Mouse (Mus musculus) stomach, postnatal 0 days (tissue): ENCODE data around the gene Rps6ka1. TPM values are rescaled to one million over a fixed set of nuclear protein-coding genes. Genes with fewer than 3 reads are reported as not detected.
A peak's percentile ranks its signal among the peaks of the same experiment; 100 is the strongest.

Source experiments
- ATAC-seq: fragments of 200-750 bp; cut with Nextera tagmentation; 2 replicates; pipeline ENCODE4 v1.8.0; 2017; ENCODE audit not compliant: low FRiP score, low TSS enrichment
- DNase-seq: peaks from one replicate; pipeline ENCODE4 v3.0.0-alpha.2; 2016; ENCODE audit warnings: low spot score
- H3K27ac ChIP-seq: fragments of 300-500 bp; sonication (generic); replicated peaks from 2 replicates; pipeline ENCODE4 v1.5.1; 2014; ENCODE audit warnings: mild to moderate bottlenecking, control low read depth
- H3K27me3 ChIP-seq: fragments of 300-500 bp; sonication (generic); 2 replicates; pipeline ENCODE4 v1.6.1; 2014; ENCODE audit warnings: low read length; ENCODE audit not compliant: control insufficient read depth, insufficient read depth
- H3K36me3 ChIP-seq: fragments of 300-500 bp; sonication (generic); 2 replicates; pipeline ENCODE4 v1.6.1; 2014; ENCODE audit warnings: low read length, mixed read lengths; ENCODE audit not compliant: control insufficient read depth, insufficient read depth
- H3K4me1 ChIP-seq: fragments of 300-500 bp; sonication (generic); replicated peaks from 2 replicates; pipeline ENCODE4 v1.6.1; 2014; ENCODE audit warnings: antibody characterized with exemption; ENCODE audit not compliant: control insufficient read depth, insufficient read depth
- H3K4me2 ChIP-seq: fragments of 300-500 bp; sonication (generic); replicated peaks from 2 replicates; pipeline ENCODE4 v1.6.1; 2014; ENCODE audit warnings: low read depth, mild to moderate bottlenecking, control low read depth, moderate library complexity
- H3K4me3 ChIP-seq: fragments of 300-500 bp; sonication (generic); 2 replicates; pipeline ENCODE4 v1.5.1; 2014; ENCODE audit warnings: low read depth, low read length, control low read depth
- H3K9ac ChIP-seq: fragments of 300-500 bp; sonication (generic); 2 replicates; pipeline ENCODE4 v1.6.1; 2014; ENCODE audit warnings: mild to moderate bottlenecking, low read length, control low read depth, mixed read lengths
- H3K9me3 ChIP-seq: fragments of 300-500 bp; sonication (generic); 2 replicates; pipeline ENCODE4 v1.6.1; 2016; ENCODE audit warnings: low read length; ENCODE audit not compliant: control insufficient read depth
- CTCF ChIP-seq: IDR thresholded peaks from 2 replicates; pipeline ENCODE4 v1.5.1; 2016; ENCODE audit warnings: antibody characterized with exemption, low read depth, mild to moderate bottlenecking, moderate library complexity
- EP300 ChIP-seq: optimal IDR thresholded peaks from 2 replicates; pipeline ENCODE3; 2016; ENCODE audit warnings: antibody characterized with exemption
- WGBS: fragments of 180-500 bp; shearing (Covaris S2); extraction: QIAGEN DNeasy Blood & Tissue Kit; methylation state at CpG from one replicate; pipeline ENCODE4 v1.1.7; 2014; 5-methylcytosine and 5-hydroxymethylcytosine counted together
- polyA plus RNA-seq: library from polyadenylated mRNA; unstranded; fragments of >200 nt; fragmentation: Nextera tagmentation; extraction: Ambion mirVana; gene quantifications from 2 replicates; pipeline ENCODE4 v1.2.1, GENCODE M21; 2015

Gene Rps6ka1
- polyA plus RNA-seq, 1 experiment from 2014 or later = 46.0 TPM

GRCm38 (mm10) chr4:133829281-133830070 lies 58.1 kb downstream of the Rps6ka1 start:
- H3K9ac ChIP-seq = no peak overlapping the region
- no peaks in the 10 kb centered on the region for H3K27me3 ChIP-seq
- TF ChIP-seq CTCF (peak; percentile 98), EP300 (no peak)
- WGBS = 9% methylated on average over 10 of the region's 10 CpGs
- H3K4me1 ChIP-seq = no peaks in the 10 kb centered on the region
- ATAC-seq = no peak
- H3K36me3 ChIP-seq = no peaks in the 10 kb centered on the region
- no peaks in the 10 kb centered on the region for H3K9me3 ChIP-seq
- no peak overlapping the region for H3K4me3 ChIP-seq
- H3K4me2 ChIP-seq = 0 out of 2 replicates have a peak overlapping the region, but pooled peaks have one; percentile 19
- DNase-seq = peak; percentile 75
- H3K27ac ChIP-seq = no peak overlapping the region

- Histone ChIP-seq H3K27ac (no peak overlapping the region), H3K9ac (no peak overlapping the region), H3K4me1 (no peaks in the 10 kb centered on the region), H3K27me3 (no peaks in the 10 kb centered on the region), H3K4me2 (no peak overlapping the region), H3K4me3 (no peak overlapping the region), H3K36me3 (no peaks in the 10 kb centered on the region), H3K9me3 (no peaks in the 10 kb centered on the region)
- ATAC-seq = no peak
- WGBS = 27% methylated on average over 25 of the region's 25 CpGs
- TF ChIP-seq CTCF = no peak
- no peak for TF ChIP-seq EP300
- DNase-seq = no peak
These were observed 59.5 kb downstream of the Rps6ka1 start for GRCm38 (mm10) chr4:133827887-133828794.

GRCm38 (mm10) chr4:133827354-133827753 lies 60.2 kb downstream of the Rps6ka1 start:
- H3K9me3 ChIP-seq = no peaks in the 10 kb centered on the region
- H3K27me3 ChIP-seq = no peaks in the 10 kb centered on the region
- H3K4me2 ChIP-seq = no peak overlapping the region
- H3K36me3 ChIP-seq = no peaks in the 10 kb centered on the region
- WGBS = 73% methylated on average over 6 of the region's 6 CpGs
- no peak for ATAC-seq
- no peak overlapping the region for H3K4me3 ChIP-seq
- TF ChIP-seq CTCF (no peak), EP300 (no peak)
- H3K27ac ChIP-seq = no peak overlapping the region
- DNase-seq = no peak
- no peak overlapping the region for H3K9ac ChIP-seq
- no peaks in the 10 kb centered on the region for H3K4me1 ChIP-seq

GRCm38 (mm10) chr4:133825731-133826130 lies 61.9 kb downstream of the Rps6ka1 start:
- TF ChIP-seq CTCF (no peak), EP300 (no peak)
- H3K4me1 ChIP-seq = no peaks in the 10 kb centered on the region
- no peak overlapping the region for H3K9ac ChIP-seq
- 35% methylated on average over 3 of the region's 3 CpGs for WGBS
- no peak overlapping the region for H3K4me2 ChIP-seq
- H3K9me3 ChIP-seq = no peaks in the 10 kb centered on the region
- H3K4me3 ChIP-seq = no peak overlapping the region
- no peaks in the 10 kb centered on the region for H3K36me3 ChIP-seq
- H3K27ac ChIP-seq = no peak overlapping the region
- no peak for ATAC-seq
- DNase-seq = no peak
- H3K27me3 ChIP-seq = no peaks in the 10 kb centered on the region

- peaks cover 5% of the 10 kb centered on the region; the same call in 1 of the 2 replicates for H3K4me1 ChIP-seq
- no peak overlapping the region for H3K4me3 ChIP-seq
- peak overlapping the region; percentile 75 for H3K27ac ChIP-seq
- H3K9me3 ChIP-seq = no peaks in the 10 kb centered on the region
- peak; percentile 44 for DNase-seq
- WGBS = 36% methylated on average over 9 of the region's 9 CpGs
- H3K4me2 ChIP-seq = peak overlapping the region; percentile 27
- H3K27me3 ChIP-seq = no peaks in the 10 kb centered on the region
- H3K36me3 ChIP-seq = no peaks in the 10 kb centered on the region
- no peak for TF ChIP-seq EP300
- no peak for TF ChIP-seq CTCF
- ATAC-seq = no peak
- peak overlapping the region; percentile 47; the same call in 1 of the 2 replicates for H3K9ac ChIP-seq
These were observed 66.6 kb downstream of the Rps6ka1 start for GRCm38 (mm10) chr4:133820806-133821560.
